ENCODE assay signal across 30 mouse cellular contexts in genomic region chr10:59237757-59238156, GRCm38 (mm10). TPM values are rescaled to one million over a fixed set of nuclear protein-coding genes. Genes with fewer than 3 reads are reported as not detected.
DNase-seq lines count a peak whose midpoint lies in the region; ATAC-seq and TF ChIP-seq lines count a peak whose summit lies in the region.
"Had no signal": no experiment of that assay in that cellular context is flagged by ENCODE, and none has a peak within 500 bp of the region (broad histone marks: within the 10 kb centered on the region; RNA-seq: fewer than 3 reads in every experiment).

No protein-coding gene starts in this region.

- H3K4me3 ChIP-seq in lung, embryonic 15.5 days: no peak overlapping the region
- no peak overlapping the region for H3K4me3 ChIP-seq in kidney, adult 2 months (ENCODE audit: insufficient read depth, low read depth, low read length)
- H3K4me3 ChIP-seq: embryonic facial prominence, embryonic 13.5 days; forebrain, embryonic 10.5 days; forebrain, embryonic 15.5 days; heart, adult 2 months; heart, embryonic 12.5 days; layer of hippocampus, adult 2 months; limb, embryonic 13.5 days; neural tube, embryonic 12.5 days had no signal

- no peak overlapping the region for H3K4me2 ChIP-seq in lung, embryonic 15.5 days
- H3K4me2 ChIP-seq: embryonic facial prominence, embryonic 13.5 days; forebrain, embryonic 15.5 days; heart, embryonic 12.5 days; limb, embryonic 13.5 days; liver, embryonic 11.5 days; midbrain, embryonic 11.5 days; neural tube, embryonic 12.5 days had no signal

- DNase-seq in gastrocnemius, postnatal 14 days: peak; percentile 18
- DNase-seq in gastrocnemius, adult 18-20 months (ENCODE audit: low spot score): no peak
- no peak for DNase-seq in lung, postnatal 36 days
- peak; percentile 21 for DNase-seq in NIH3T3 (ENCODE audit: low read depth)
- DNase-seq in lung, postnatal 14 days: peak; percentile 35
- no peak for DNase-seq in kidney, adult 2 months
- DNase-seq: cerebellum, adult 11-12 months; cerebellum, adult 9-11 months; gastrocnemius, postnatal 10 days; heart, adult 2 months; kidney, adult 18-20 months; kidney, postnatal 36 days; right cerebral cortex, postnatal 4 days; thymus, adult 18-20 months; thymus, postnatal 36 days had no signal

- no peaks in the 10 kb centered on the region for H3K36me3 ChIP-seq in lung, embryonic 15.5 days
- no peaks in the 10 kb centered on the region for H3K36me3 ChIP-seq in kidney, adult 2 months (ENCODE audit: control insufficient read depth, insufficient read depth, low read length)
- H3K36me3 ChIP-seq: embryonic facial prominence, embryonic 13.5 days; forebrain, embryonic 10.5 days; forebrain, embryonic 15.5 days; G1E; heart, embryonic 12.5 days; limb, embryonic 13.5 days; neural tube, embryonic 12.5 days had no signal

- 0 out of 2 replicates have a peak, but pooled peaks cover 6% of the 10 kb centered on the region for H3K4me1 ChIP-seq in lung, embryonic 15.5 days
- H3K4me1 ChIP-seq in kidney, adult 2 months (ENCODE audit: control insufficient read depth, insufficient read depth, low read length): 0 out of 2 replicates have a peak, but pooled peaks cover 2% of the 10 kb centered on the region
- H3K4me1 ChIP-seq: forebrain, embryonic 15.5 days; heart, embryonic 12.5 days; limb, embryonic 13.5 days; neural tube, embryonic 12.5 days had no signal

- no peaks in the 10 kb centered on the region for H3K9me3 ChIP-seq in lung, embryonic 15.5 days
- H3K9me3 ChIP-seq: embryonic facial prominence, embryonic 13.5 days; forebrain, embryonic 10.5 days; forebrain, embryonic 15.5 days; G1E; limb, embryonic 13.5 days; neural tube, embryonic 12.5 days had no signal

- H3K9ac ChIP-seq in lung, embryonic 15.5 days: no peak overlapping the region
- H3K9ac ChIP-seq: embryonic facial prominence, embryonic 13.5 days; forebrain, embryonic 15.5 days; heart, embryonic 12.5 days; limb, embryonic 13.5 days; neural tube, embryonic 12.5 days had no signal

- no peak for TF ChIP-seq POLR2A in kidney, adult 2 months (IDR thresholded peaks at IDR 0.05; ENCODE audit: low read depth, low read length)

- H3K27ac ChIP-seq in lung, embryonic 15.5 days: no peak overlapping the region
- H3K27ac ChIP-seq in kidney, adult 2 months (ENCODE audit: insufficient read depth, low read depth, low read length): no peak overlapping the region
- H3K27ac ChIP-seq: embryonic facial prominence, embryonic 13.5 days; forebrain, embryonic 10.5 days; forebrain, embryonic 15.5 days; heart, adult 2 months; layer of hippocampus, adult 2 months; limb, embryonic 13.5 days; neural tube, embryonic 12.5 days; stomach, postnatal 0 days had no signal

- 18% methylated on average over 3 of the region's 3 CpGs for WGBS in lung, embryonic 15.5 days
- 47% methylated on average over 3 of the region's 3 CpGs for WGBS in kidney, adult 2 months

- intact Hi-C loops in gastrocnemius, postnatal 14 days (cut with DNase I; ENCODE audit: low total_unique reads): no loop called here

- no peaks in the 10 kb centered on the region for H3K27me3 ChIP-seq in lung, embryonic 15.5 days
- H3K27me3 ChIP-seq in kidney, adult 2 months (replicated peaks; ENCODE audit: control insufficient read depth, insufficient read depth, low read length): no peaks in the 10 kb centered on the region
- H3K27me3 ChIP-seq: embryonic facial prominence, embryonic 13.5 days; forebrain, embryonic 15.5 days; heart, embryonic 12.5 days; limb, embryonic 13.5 days; neural tube, embryonic 12.5 days; Patski had no signal

- TF ChIP-seq CTCF in kidney, adult 2 months (conservative IDR thresholded peaks at IDR 0.05; ENCODE audit: insufficient read depth, insufficient read length, low read depth, low read length): no peak

- 0 out of 2 replicates have a peak, but pooled peaks have one; percentile 9 for ATAC-seq in lung, embryonic 15.5 days (ENCODE audit: borderline replicate concordance, extremely low read depth, low FRiP score, low TSS enrichment)
- ATAC-seq: forebrain, embryonic 15.5 days; hindbrain, embryonic 16.5 days; midbrain, embryonic 16.5 days; Patski had no signal

RNA-seq across cellular contexts. Expression of gene Sowahc, which starts 16.0 kb away (rescaled TPM):
- 1 to 10 TPM; 1.4 to 2.3 TPM for total RNA-seq in gastrocnemius, postnatal 14 days (2021)
- total RNA-seq in gastrocnemius, adult 18-20 months (2021): under 1 TPM; 0.66 to 0.78 TPM
- 10.7 and 11.4 TPM in 2 replicates for polyA plus RNA-seq in lung, embryonic 15.5 days (2015; fragmentation: Nextera tagmentation; extraction: Ambion mirVana)
- 4.3 and 4.6 TPM in 2 replicates for polyA plus RNA-seq in kidney, adult 2 months (2012; rRNA removed)

RNA-seq across cellular contexts. Expression of gene Sept10, which starts 16.1 kb away (rescaled TPM):
- total RNA-seq in gastrocnemius, postnatal 14 days (2021): 10 to 100 TPM; 16.6 to 17.0 TPM
- 1 to 10 TPM; 6.5 to 8.5 TPM for total RNA-seq in gastrocnemius, adult 18-20 months (2021)
- 68.0 and 69.9 TPM in 2 replicates for polyA plus RNA-seq in lung, embryonic 15.5 days (2015; fragmentation: Nextera tagmentation; extraction: Ambion mirVana)
- polyA plus RNA-seq in kidney, adult 2 months (2012; rRNA removed): 8.1 and 9.1 TPM in 2 replicates

Comparison
In these comparisons a context has a peak if more than half of its experiments do, and no peak if none do; other contexts are left out.
1. DNase-seq: peak in gastrocnemius, postnatal 14 days (single experiment), NIH3T3 (single experiment) and lung, postnatal 14 days (single experiment); none in gastrocnemius, adult 18-20 months (single experiment), lung, postnatal 36 days (single experiment) and kidney, adult 2 months (single experiment).